Mouse (Mus musculus): ENCODE measurements around the gene Gpx7. TPM values are rescaled to one million over a fixed set of nuclear protein-coding genes. Genes with fewer than 3 reads are reported as not detected.
A peak's percentile ranks its signal among the peaks of the same experiment; 100 is the strongest.

The Gpx7 gene
- polyA plus RNA-seq, 1 experiment from 2014 or later, result 26.9 TPM

- ATAC-seq, result peak; percentile 30
- Histone ChIP-seq H3K27ac (ENCODE audit: low read depth, low read length) (no peak within 1 kb of the TSS), H3K36me3 (ENCODE audit: control insufficient read depth, insufficient read depth, low read length) (no peaks in the 10 kb centered on the region), H3K9me3 (replicated peaks; ENCODE audit: control insufficient read depth, low read length) (no peaks in the 10 kb centered on the region), H3K4me2 (ENCODE audit: low read length) (peak within 1 kb of the TSS; percentile 75), H3K27me3 (replicated peaks; ENCODE audit: control insufficient read depth, insufficient read depth, low read length) (peaks cover 22% of the 10 kb centered on the region), H3K4me1 (ENCODE audit: control insufficient read depth, insufficient read depth, low read length) (peaks cover 4% of the 10 kb centered on the region; the same call in 1 of the 2 replicates), H3K9ac (ENCODE audit: low read length) (peak within 1 kb of the TSS; percentile 69), H3K4me3 (ENCODE audit: low read depth, low read length) (peak within 1 kb of the TSS; percentile 45)
- WGBS, result 1% methylated on average over 55 of the region's 55 CpGs
- no peak for DNase-seq (ENCODE audit: low spot score)
Observed at GRCm38 (mm10) chr4:108383183-108383714, 23.5 kb downstream of the Gpx7 start, which contains the start of gene Shisal2a. Shisal2a (minus strand) TSS chr4:108383349.

DNA sequence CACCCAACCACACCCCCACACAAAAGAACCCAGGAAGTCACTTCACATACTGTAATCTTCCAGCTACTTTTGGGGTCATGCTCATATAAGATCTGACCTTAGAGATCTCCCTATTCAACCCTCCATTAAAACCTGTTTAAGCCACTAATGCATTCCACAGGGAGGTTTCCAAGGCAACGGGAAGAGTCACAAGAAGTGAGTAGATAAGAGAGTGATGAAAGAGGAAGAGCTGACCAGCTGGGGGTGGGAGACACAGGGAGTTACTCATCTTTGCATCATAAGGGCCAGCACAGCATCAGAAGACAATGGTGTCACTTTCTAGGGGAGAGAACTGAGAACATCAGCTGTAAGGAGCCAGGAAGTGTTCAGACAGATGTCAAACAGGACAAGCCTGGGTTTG, 26.6 kb downstream of the Gpx7 start:
- no peak overlapping the region for H3K9ac ChIP-seq (ENCODE audit: low read length)
- H3K27ac ChIP-seq (ENCODE audit: low read depth, low read length), result no peak overlapping the region
- no peaks in the 10 kb centered on the region for H3K36me3 ChIP-seq (ENCODE audit: control insufficient read depth, insufficient read depth, low read length)
- ATAC-seq (no peak), DNase-seq (ENCODE audit: low spot score) (no peak)
- no peak overlapping the region for H3K4me3 ChIP-seq (ENCODE audit: low read depth, low read length)
- H3K9me3 ChIP-seq (replicated peaks; ENCODE audit: control insufficient read depth, low read length), result no peaks in the 10 kb centered on the region
- peaks cover 22% of the 10 kb centered on the region for H3K27me3 ChIP-seq (replicated peaks; ENCODE audit: control insufficient read depth, insufficient read depth, low read length)
- no peaks in the 10 kb centered on the region for H3K4me1 ChIP-seq (ENCODE audit: control insufficient read depth, insufficient read depth, low read length)
- no peak overlapping the region for H3K4me2 ChIP-seq (ENCODE audit: low read length)
- 15% methylated on average over 1 of the region's 1 CpGs for WGBS

DNA sequence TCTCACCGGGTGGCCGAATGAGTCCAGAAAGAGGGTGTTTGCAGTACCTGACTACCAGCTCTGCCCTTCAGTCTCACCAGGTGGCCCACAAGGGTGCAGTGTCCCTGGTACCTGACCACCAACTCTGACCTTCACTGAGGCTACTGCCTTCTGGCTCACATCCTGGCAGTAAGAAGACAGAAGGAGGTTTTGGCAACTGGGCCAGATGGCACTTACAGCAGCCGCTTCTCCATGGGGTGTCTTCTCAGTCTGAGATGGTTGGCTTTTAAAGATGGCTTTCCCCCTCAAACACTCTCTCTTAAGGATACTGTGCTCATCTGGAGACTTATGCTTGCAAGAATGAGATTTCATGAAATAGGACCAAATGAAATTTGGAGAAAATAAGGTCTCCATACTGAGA, 27.3 kb downstream of the Gpx7 start:
- Histone ChIP-seq H3K36me3 (ENCODE audit: control insufficient read depth, insufficient read depth, low read length) (no peaks in the 10 kb centered on the region), H3K27ac (ENCODE audit: low read depth, low read length) (no peak overlapping the region), H3K4me1 (ENCODE audit: control insufficient read depth, insufficient read depth, low read length) (no peaks in the 10 kb centered on the region), H3K27me3 (replicated peaks; ENCODE audit: control insufficient read depth, insufficient read depth, low read length) (peaks cover 22% of the 10 kb centered on the region), H3K9ac (ENCODE audit: low read length) (no peak overlapping the region), H3K4me3 (ENCODE audit: low read depth, low read length) (no peak overlapping the region), H3K4me2 (ENCODE audit: low read length) (no peak overlapping the region), H3K9me3 (replicated peaks; ENCODE audit: control insufficient read depth, low read length) (no peaks in the 10 kb centered on the region)
- 81% methylated on average over 3 of the region's 3 CpGs for WGBS
- DNase-seq (ENCODE audit: low spot score), result no peak
- no peak for ATAC-seq

DNA sequence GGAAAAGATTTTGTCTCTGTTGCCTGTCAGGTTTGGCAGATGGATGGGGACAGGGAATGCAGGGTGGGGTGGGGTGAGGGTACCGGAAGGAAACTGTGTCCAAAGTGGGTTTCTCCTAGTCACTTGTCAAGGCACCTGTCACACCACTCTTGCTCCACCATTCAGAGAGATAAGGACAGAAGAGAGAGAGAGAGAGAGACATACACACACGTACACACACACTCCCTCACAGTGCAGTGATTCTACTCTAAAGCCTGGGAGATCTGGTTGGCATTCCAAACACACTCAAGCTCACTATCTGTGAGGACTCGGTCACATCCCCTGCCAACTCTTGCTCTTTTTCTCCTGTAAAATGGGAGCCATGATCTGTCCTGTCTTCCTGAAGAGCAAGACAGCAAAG, 34.6 kb downstream of the Gpx7 start:
- no peaks in the 10 kb centered on the region for H3K27me3 ChIP-seq (replicated peaks; ENCODE audit: control insufficient read depth, insufficient read depth, low read length)
- ATAC-seq (no peak), DNase-seq (ENCODE audit: low spot score) (no peak)
- no peak overlapping the region for H3K27ac ChIP-seq (ENCODE audit: low read depth, low read length)
- no peak overlapping the region for H3K4me3 ChIP-seq (ENCODE audit: low read depth, low read length)
- WGBS, result 82% methylated on average over 3 of the region's 3 CpGs
- H3K36me3 ChIP-seq (ENCODE audit: control insufficient read depth, insufficient read depth, low read length), result no peaks in the 10 kb centered on the region
- H3K4me2 ChIP-seq (ENCODE audit: low read length), result no peak overlapping the region
- no peaks in the 10 kb centered on the region for H3K4me1 ChIP-seq (ENCODE audit: control insufficient read depth, insufficient read depth, low read length)
- no peak overlapping the region for H3K9ac ChIP-seq (ENCODE audit: low read length)
- no peaks in the 10 kb centered on the region for H3K9me3 ChIP-seq (replicated peaks; ENCODE audit: control insufficient read depth, low read length)

- Histone ChIP-seq H3K4me1 (ENCODE audit: control insufficient read depth, insufficient read depth, low read length) (no peaks in the 10 kb centered on the region), H3K36me3 (ENCODE audit: control insufficient read depth, insufficient read depth, low read length) (no peaks in the 10 kb centered on the region), H3K9ac (ENCODE audit: low read length) (no peak overlapping the region), H3K4me2 (ENCODE audit: low read length) (no peak overlapping the region), H3K4me3 (ENCODE audit: low read depth, low read length) (no peak overlapping the region), H3K27ac (ENCODE audit: low read depth, low read length) (no peak overlapping the region), H3K9me3 (replicated peaks; ENCODE audit: control insufficient read depth, low read length) (no peaks in the 10 kb centered on the region), H3K27me3 (replicated peaks; ENCODE audit: control insufficient read depth, insufficient read depth, low read length) (no peaks in the 10 kb centered on the region)
- 74% methylated on average over 3 of the region's 3 CpGs for whole genome bisulfite sequencing
- no peak for ATAC-seq
- no peak for DNase-seq (ENCODE audit: low spot score)
Observed at GRCm38 (mm10) chr4:108371421-108371820, 35.3 kb downstream of the Gpx7 start.

DNA sequence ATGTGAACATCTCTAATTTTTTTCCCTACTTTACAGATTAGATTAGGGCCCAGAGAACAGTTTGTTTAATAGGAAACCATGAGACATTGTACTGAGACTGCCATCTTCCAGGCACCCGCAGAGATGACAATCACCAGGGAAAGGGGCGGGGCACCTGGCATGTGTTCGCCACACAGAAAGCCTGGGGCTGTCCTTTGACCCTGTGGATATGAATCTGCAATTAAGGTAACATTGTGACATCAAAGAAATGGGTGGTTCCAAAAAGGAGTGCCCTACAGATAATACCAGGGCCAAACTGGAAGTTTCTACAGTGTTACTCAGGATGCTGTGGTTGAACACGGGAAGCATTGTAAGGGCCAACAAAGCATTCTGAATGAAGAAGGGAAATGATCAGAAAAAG, 36.4 kb downstream of the Gpx7 start:
- DNase-seq (ENCODE audit: low spot score), result no peak
- H3K27me3 ChIP-seq (replicated peaks; ENCODE audit: control insufficient read depth, insufficient read depth, low read length), result no peaks in the 10 kb centered on the region
- no peak overlapping the region for H3K27ac ChIP-seq (ENCODE audit: low read depth, low read length)
- no peak overlapping the region for H3K4me3 ChIP-seq (ENCODE audit: low read depth, low read length)
- no peak overlapping the region for H3K4me2 ChIP-seq (ENCODE audit: low read length)
- H3K36me3 ChIP-seq (ENCODE audit: control insufficient read depth, insufficient read depth, low read length), result no peaks in the 10 kb centered on the region
- H3K4me1 ChIP-seq (ENCODE audit: control insufficient read depth, insufficient read depth, low read length), result no peaks in the 10 kb centered on the region
- H3K9me3 ChIP-seq (replicated peaks; ENCODE audit: control insufficient read depth, low read length), result no peaks in the 10 kb centered on the region
- WGBS, result 60% methylated on average over 4 of the region's 4 CpGs
- H3K9ac ChIP-seq (ENCODE audit: low read length), result no peak overlapping the region
- ATAC-seq, result no peak

- Histone ChIP-seq H3K4me3 (ENCODE audit: low read depth, low read length) (no peak overlapping the region), H3K4me1 (ENCODE audit: control insufficient read depth, insufficient read depth, low read length) (no peaks in the 10 kb centered on the region), H3K27me3 (replicated peaks; ENCODE audit: control insufficient read depth, insufficient read depth, low read length) (no peaks in the 10 kb centered on the region), H3K9me3 (replicated peaks; ENCODE audit: control insufficient read depth, low read length) (no peaks in the 10 kb centered on the region), H3K4me2 (ENCODE audit: low read length) (no peak overlapping the region), H3K36me3 (ENCODE audit: control insufficient read depth, insufficient read depth, low read length) (no peaks in the 10 kb centered on the region), H3K27ac (ENCODE audit: low read depth, low read length) (no peak overlapping the region), H3K9ac (ENCODE audit: low read length) (no peak overlapping the region)
- 55% methylated on average over 5 of the region's 5 CpGs for WGBS
- DNase-seq (ENCODE audit: low spot score) (no peak), ATAC-seq (no peak)
Observed at GRCm38 (mm10) chr4:108369254-108369653, 37.5 kb downstream of the Gpx7 start.

- Histone ChIP-seq H3K9ac (ENCODE audit: low read length) (no peak overlapping the region), H3K36me3 (ENCODE audit: control insufficient read depth, insufficient read depth, low read length) (no peaks in the 10 kb centered on the region), H3K27me3 (replicated peaks; ENCODE audit: control insufficient read depth, insufficient read depth, low read length) (no peaks in the 10 kb centered on the region), H3K4me1 (ENCODE audit: control insufficient read depth, insufficient read depth, low read length) (peaks cover 36% of the 10 kb centered on the region), H3K4me3 (ENCODE audit: low read depth, low read length) (no peak overlapping the region), H3K4me2 (ENCODE audit: low read length) (no peak overlapping the region), H3K27ac (ENCODE audit: low read depth, low read length) (0 out of 2 replicates have a peak overlapping the region, but pooled peaks have one; percentile 79), H3K9me3 (replicated peaks; ENCODE audit: control insufficient read depth, low read length) (no peaks in the 10 kb centered on the region)
- 23% methylated on average over 5 of the region's 5 CpGs for WGBS
- no peak for ATAC-seq
- no peak for DNase-seq (ENCODE audit: low spot score)
Observed at GRCm38 (mm10) chr4:108364111-108364476, 42.7 kb downstream of the Gpx7 start.

DNA sequence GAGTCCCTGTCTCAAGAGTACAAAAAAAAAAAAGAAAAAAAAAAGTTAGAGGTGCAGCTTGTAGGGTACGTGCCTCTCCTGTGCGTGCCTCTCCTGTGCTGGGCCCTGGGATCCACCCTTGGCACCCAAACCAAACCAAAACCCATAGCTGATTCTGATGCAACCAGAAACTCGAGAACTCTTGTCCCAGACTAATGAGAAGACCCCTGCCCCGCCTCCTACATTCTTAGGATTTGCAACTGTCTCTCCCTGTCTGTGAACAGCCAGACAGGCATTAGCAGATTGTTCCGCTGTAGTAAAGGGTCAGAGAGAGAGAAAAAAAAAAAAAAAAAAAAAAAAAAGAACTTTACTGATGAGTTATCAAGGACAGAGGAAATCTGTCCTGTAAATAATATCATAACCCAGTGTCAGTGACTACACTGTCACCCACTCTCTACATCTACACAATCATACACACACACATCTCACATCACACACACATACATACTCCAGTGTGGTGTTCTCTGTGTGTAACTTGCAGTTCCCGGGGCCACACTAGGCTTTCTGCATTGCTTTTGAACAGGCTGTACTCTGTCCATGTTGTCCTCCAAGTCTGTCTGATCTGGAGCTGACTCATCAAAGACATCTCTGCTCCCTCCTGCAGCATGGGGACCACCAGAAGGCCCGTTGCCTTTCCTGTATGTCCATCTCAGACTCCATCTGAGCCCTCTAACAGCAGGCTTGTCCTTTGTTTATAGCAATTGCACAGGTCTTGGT, 43.2 kb downstream of the Gpx7 start:
- ATAC-seq (no peak), DNase-seq (ENCODE audit: low spot score) (no peak)
- Histone ChIP-seq H3K4me2 (ENCODE audit: low read length) (peak overlapping the region; percentile 36; the same call in 1 of the 2 replicates), H3K36me3 (ENCODE audit: control insufficient read depth, insufficient read depth, low read length) (no peaks in the 10 kb centered on the region), H3K4me3 (ENCODE audit: low read depth, low read length) (no peak overlapping the region), H3K9ac (ENCODE audit: low read length) (no peak overlapping the region), H3K27me3 (replicated peaks; ENCODE audit: control insufficient read depth, insufficient read depth, low read length) (no peaks in the 10 kb centered on the region), H3K9me3 (replicated peaks; ENCODE audit: control insufficient read depth, low read length) (no peaks in the 10 kb centered on the region), H3K4me1 (ENCODE audit: control insufficient read depth, insufficient read depth, low read length) (peaks cover 39% of the 10 kb centered on the region), H3K27ac (ENCODE audit: low read depth, low read length) (peak overlapping the region; percentile 79; the same call in 1 of the 2 replicates)
- WGBS, result 13% methylated on average over 7 of the region's 7 CpGs

All from forebrain, embryonic 14.5 days (tissue).